Comparison of ENCODE assay signal across 27 mouse cellular contexts in the genomic region with DNA sequence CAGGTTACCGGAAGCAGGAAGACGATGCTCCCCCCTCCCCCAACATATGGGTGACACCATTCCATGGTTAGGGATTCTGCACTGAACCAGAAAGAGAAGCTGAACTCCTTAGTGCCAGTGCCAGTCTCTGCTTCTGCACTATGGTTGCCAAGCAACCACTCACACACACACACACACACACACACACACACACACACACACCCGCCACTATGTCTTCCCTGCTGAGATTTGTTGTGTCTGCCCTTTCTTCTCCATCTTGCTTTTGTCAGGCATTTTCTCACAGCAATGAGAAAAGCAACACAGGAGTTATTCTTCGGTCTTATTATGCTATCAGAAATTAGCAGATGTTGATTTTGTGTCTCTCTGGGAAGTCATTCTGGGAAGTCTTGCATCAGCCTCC. TPM values are rescaled to one million over a fixed set of nuclear protein-coding genes. Genes with fewer than 3 reads are reported as not detected.
A peak's percentile ranks its signal among the peaks of the same experiment; 100 is the strongest.
DNase-seq lines count a peak whose midpoint lies in the region; ATAC-seq and TF ChIP-seq lines count a peak whose summit lies in the region.
"Had no signal": no experiment of that assay in that cellular context is flagged by ENCODE, and none has a peak within 500 bp of the region (broad histone marks: within the 10 kb centered on the region; RNA-seq: fewer than 3 reads in every experiment).

No protein-coding gene starts in this region.

- peak; percentile 9 for DNase-seq in embryo, embryonic 10.5 days (ENCODE audit: low spot score)
- DNase-seq in embryo, embryonic 10 days (ENCODE audit: low spot score) = no peak
- peak; percentile 14 for DNase-seq in hindbrain, postnatal 0 days (ENCODE audit: low spot score)
- peak; percentile 31 to 46 for DNase-seq in right cerebral cortex, postnatal 10 days (ENCODE audit: low spot score in 2 of 2)
- no peak for DNase-seq in right cerebral cortex, postnatal 36 days (ENCODE audit: low spot score in 2 of 2)
- no peak for DNase-seq in frontal cortex, postnatal 25 days (ENCODE audit: low spot score in 2 of 2)
- DNase-seq: adrenal gland, postnatal 14 days; cerebellum, adult 18-20 months; kidney, postnatal 36 days; lung, adult 2 months; spleen, adult 18-20 months; thymus, postnatal 25 days had no signal

- H3K4me2 ChIP-seq in hindbrain, postnatal 0 days (ENCODE audit: low read depth, low read length) = no peak overlapping the region
- H3K4me2 ChIP-seq in hindbrain, embryonic 16.5 days (ENCODE audit: low read length) = no peak overlapping the region
- H3K4me2 ChIP-seq: embryonic facial prominence, embryonic 13.5 days; hindbrain, embryonic 13.5 days; limb, embryonic 12.5 days; liver, embryonic 12.5 days had no signal

- 0 out of 2 replicates have a peak, but pooled peaks have one; percentile 38 for ATAC-seq in hindbrain, postnatal 0 days
- ATAC-seq in hindbrain, embryonic 16.5 days = no peak
- ATAC-seq: intestine, embryonic 16.5 days; liver, embryonic 12.5 days had no signal

- no peaks in the 10 kb centered on the region for H3K27me3 ChIP-seq in hindbrain, postnatal 0 days (ENCODE audit: insufficient read depth, low read length)
- H3K27me3 ChIP-seq in hindbrain, embryonic 16.5 days (replicated peaks; ENCODE audit: control insufficient read depth, insufficient read depth, low read length) = no peaks in the 10 kb centered on the region
- H3K27me3 ChIP-seq: CH12.LX; embryonic facial prominence, embryonic 13.5 days; hindbrain, embryonic 13.5 days; limb, embryonic 12.5 days; liver, embryonic 12.5 days had no signal

- H3K9me3 ChIP-seq in hindbrain, postnatal 0 days (ENCODE audit: low read length) = no peaks in the 10 kb centered on the region
- no peaks in the 10 kb centered on the region for H3K9me3 ChIP-seq in hindbrain, embryonic 16.5 days (ENCODE audit: control insufficient read depth, low read length)
- H3K9me3 ChIP-seq: embryonic facial prominence, embryonic 13.5 days; heart, embryonic 10.5 days; hindbrain, embryonic 13.5 days; limb, embryonic 12.5 days; liver, embryonic 12.5 days; megakaryocyte, embryonic 14.5 days had no signal

- 29% methylated on average over 4 of the region's 4 CpGs for WGBS in hindbrain, postnatal 0 days
- WGBS in hindbrain, embryonic 16.5 days = 19% methylated on average over 4 of the region's 4 CpGs

- H3K27ac ChIP-seq in hindbrain, postnatal 0 days = no peak overlapping the region
- H3K27ac ChIP-seq in hindbrain, embryonic 16.5 days (ENCODE audit: low read depth, low read length) = no peak overlapping the region
- H3K27ac ChIP-seq: embryonic facial prominence, embryonic 13.5 days; heart, embryonic 10.5 days; hindbrain, embryonic 13.5 days; limb, embryonic 12.5 days; liver, embryonic 12.5 days had no signal

- H3K36me3 ChIP-seq in hindbrain, postnatal 0 days (ENCODE audit: insufficient read depth, low read length) = no peaks in the 10 kb centered on the region
- H3K36me3 ChIP-seq in hindbrain, embryonic 16.5 days (ENCODE audit: control insufficient read depth, insufficient read depth, low read length) = no peaks in the 10 kb centered on the region
- H3K36me3 ChIP-seq: embryonic facial prominence, embryonic 13.5 days; heart, embryonic 10.5 days; hindbrain, embryonic 13.5 days; limb, embryonic 12.5 days; liver, embryonic 12.5 days had no signal

- no peak overlapping the region for H3K9ac ChIP-seq in hindbrain, postnatal 0 days (replicated peaks; ENCODE audit: low read length)
- H3K9ac ChIP-seq in hindbrain, embryonic 16.5 days (ENCODE audit: low read depth, low read length) = no peak overlapping the region
- H3K9ac ChIP-seq: embryonic facial prominence, embryonic 13.5 days; hindbrain, embryonic 13.5 days; limb, embryonic 12.5 days; liver, embryonic 12.5 days had no signal

- H3K4me3 ChIP-seq in hindbrain, postnatal 0 days (ENCODE audit: low read length) = no peak overlapping the region
- H3K4me3 ChIP-seq in hindbrain, embryonic 16.5 days (ENCODE audit: low read length) = no peak overlapping the region
- H3K4me3 ChIP-seq: embryonic facial prominence, embryonic 13.5 days; heart, embryonic 10.5 days; hindbrain, embryonic 13.5 days; limb, embryonic 12.5 days; liver, embryonic 12.5 days; megakaryocyte, embryonic 14.5 days had no signal

- TF ChIP-seq CTCF in hindbrain, postnatal 0 days (IDR thresholded peaks at IDR 0.05; ENCODE audit: low read depth) = no peak

- no peaks in the 10 kb centered on the region for H3K4me1 ChIP-seq in hindbrain, postnatal 0 days (ENCODE audit: insufficient read depth, low read length)
- no peaks in the 10 kb centered on the region for H3K4me1 ChIP-seq in hindbrain, embryonic 16.5 days (ENCODE audit: control insufficient read depth, insufficient read depth, low read depth, low read length)
- H3K4me1 ChIP-seq: embryonic facial prominence, embryonic 13.5 days; hindbrain, embryonic 13.5 days; limb, embryonic 12.5 days; liver, embryonic 12.5 days had no signal

RNA-seq across cellular contexts. Expression of gene Rpl9-ps1, which starts 11.0 kb away (rescaled TPM):
- total RNA-seq in hindbrain, postnatal 0 days (2014; rRNA removed) = not detected in 2 replicates
- polyA plus RNA-seq in hindbrain, postnatal 0 days (2015; fragmentation: Nextera tagmentation; extraction: Ambion mirVana) = not detected in 2 replicates
- polyA plus RNA-seq in hindbrain, embryonic 16.5 days (2015; fragmentation: Nextera tagmentation; extraction: Ambion mirVana) = not detected in 2 replicates
- total RNA-seq: adrenal gland, postnatal 14 days; CH12.LX; left cerebral cortex, adult 18-20 months; MEL had no signal
- polyA plus RNA-seq: embryonic facial prominence, embryonic 13.5 days; gonadal fat pad, adult 2 months; heart, embryonic 10.5 days; heart, postnatal 0 days; hindbrain, embryonic 13.5 days; intestine, embryonic 16.5 days; kidney, embryonic 14.5 days; limb, embryonic 12.5 days; liver, embryonic 12.5 days; lung, adult 2 months; neural tube, embryonic 14.5 days had no signal

RNA-seq across cellular contexts. Expression of gene Ccl3, which starts 14.7 kb away (rescaled TPM):
- 2.8 TPM in 1 of 2 replicates, not detected in the other for total RNA-seq in hindbrain, postnatal 0 days (2014; rRNA removed)
- 1.4 TPM in 2 replicates for polyA plus RNA-seq in hindbrain, postnatal 0 days (2015; fragmentation: Nextera tagmentation; extraction: Ambion mirVana)
- 1.3 and 2.0 TPM in 2 replicates for polyA plus RNA-seq in hindbrain, embryonic 16.5 days (2015; fragmentation: Nextera tagmentation; extraction: Ambion mirVana)
- total RNA-seq: adrenal gland, postnatal 14 days; left cerebral cortex, adult 18-20 months; MEL had no signal
- polyA plus RNA-seq: limb, embryonic 12.5 days had no signal

RNA-seq across cellular contexts. Expression of gene Ccl4, which starts 28.0 kb away (rescaled TPM):
- not detected in 2 replicates for total RNA-seq in hindbrain, postnatal 0 days (2014; rRNA removed)
- polyA plus RNA-seq in hindbrain, postnatal 0 days (2015; fragmentation: Nextera tagmentation; extraction: Ambion mirVana) = 0.39 and 0.77 TPM in 2 replicates
- 1.1 and 1.4 TPM in 2 replicates for polyA plus RNA-seq in hindbrain, embryonic 16.5 days (2015; fragmentation: Nextera tagmentation; extraction: Ambion mirVana)
- total RNA-seq: adrenal gland, postnatal 14 days; left cerebral cortex, adult 18-20 months; MEL had no signal
- polyA plus RNA-seq: heart, embryonic 10.5 days; kidney, embryonic 14.5 days had no signal

RNA-seq across cellular contexts. Expression of gene Ccl6, which starts 41.5 kb away (rescaled TPM):
- total RNA-seq in hindbrain, postnatal 0 days (2014; rRNA removed) = 0.40 TPM in 1 of 2 replicates, not detected in the other
- polyA plus RNA-seq in hindbrain, postnatal 0 days (2015; fragmentation: Nextera tagmentation; extraction: Ambion mirVana) = 3.3 and 3.7 TPM in 2 replicates
- polyA plus RNA-seq in hindbrain, embryonic 16.5 days (2015; fragmentation: Nextera tagmentation; extraction: Ambion mirVana) = 2.3 and 3.4 TPM in 2 replicates
- total RNA-seq: MEL had no signal

RNA-seq across cellular contexts. Expression of gene Ccl9, which starts 56.0 kb away (rescaled TPM):
- total RNA-seq in hindbrain, postnatal 0 days (2014; rRNA removed) = 0.97 and 1.9 TPM in 2 replicates
- polyA plus RNA-seq in hindbrain, postnatal 0 days (2015; fragmentation: Nextera tagmentation; extraction: Ambion mirVana) = 1.7 and 1.9 TPM in 2 replicates
- 2.1 and 2.4 TPM in 2 replicates for polyA plus RNA-seq in hindbrain, embryonic 16.5 days (2015; fragmentation: Nextera tagmentation; extraction: Ambion mirVana)

Comparison
In these comparisons a context has a peak if more than half of its experiments do, and no peak if none do; other contexts are left out.
1. DNase-seq: peak in embryo, embryonic 10.5 days (single experiment), hindbrain, postnatal 0 days (single experiment) and right cerebral cortex, postnatal 10 days (2 of 2); none in embryo, embryonic 10 days (single experiment), right cerebral cortex, postnatal 36 days (0 of 2) and frontal cortex, postnatal 25 days (0 of 2).